Mouse (Mus musculus) myocyte (in vitro differentiated cells): ENCODE data around the gene Gm9964. TPM values are rescaled to one million over a fixed set of nuclear protein-coding genes. Genes with fewer than 3 reads are reported as not detected.

ENCODE experiments used
- H3K27me3 ChIP-seq: one replicate; pipeline ENCODE4 v1.6.1; 2011; ENCODE audit not compliant: control insufficient read depth, insufficient read depth, insufficient read length
- H3K36me3 ChIP-seq: one replicate; pipeline ENCODE4 v1.6.1; 2011; ENCODE audit not compliant: control insufficient read depth, insufficient read depth
- H3K4me2 ChIP-seq: one replicate; pipeline ENCODE4 v1.6.1; 2011; ENCODE audit warnings: low read depth, control low read depth
- H3K4me3 ChIP-seq: one replicate; pipeline ENCODE4 v1.5.1; 2011; ENCODE audit warnings: mild to moderate bottlenecking, control low read depth, moderate library complexity
- H3K79me2 ChIP-seq: one replicate; pipeline ENCODE4 v1.6.1; 2011; ENCODE audit not compliant: control insufficient read depth, insufficient read depth
- H3ac ChIP-seq: one replicate; pipeline ENCODE4 v1.6.1; 2011; ENCODE audit not compliant: control insufficient read depth, insufficient read length
- CEBPB ChIP-seq: IDR thresholded peaks from 2 replicates; pipeline ENCODE4 v1.6.1; 2011; ENCODE audit warnings: mild to moderate bottlenecking, moderate library complexity; ENCODE audit not compliant: poor library complexity, insufficient read depth, severe bottlenecking
- E2F4 ChIP-seq: IDR thresholded peaks from one replicate; pipeline ENCODE4 v1.6.1; 2011; ENCODE audit warnings: mild to moderate bottlenecking, control low read depth, moderate library complexity; ENCODE audit not compliant: insufficient read depth
- MAX ChIP-seq: IDR thresholded peaks from one replicate; pipeline ENCODE4 v1.6.1; 2011; ENCODE audit warnings: low read depth, mild to moderate bottlenecking, control low read depth
- MYOD1 ChIP-seq, 3 experiments: IDR thresholded peaks; one replicate each; pipeline ENCODE4 v1.6.1; 2011; ENCODE audit warnings: control low read depth in 2 of 3, low read depth in 2 of 3, mild to moderate bottlenecking in 2 of 3, moderate library complexity in 1 of 3; ENCODE audit not compliant: insufficient read length in 2 of 3, control insufficient read depth in 1 of 3
- MYOG ChIP-seq, 3 experiments: IDR thresholded peaks; one replicate each; pipeline ENCODE4 v1.6.1; 2011; ENCODE audit warnings: control low read depth in 2 of 3, low read depth in 2 of 3, mild to moderate bottlenecking in 2 of 3; ENCODE audit not compliant: insufficient read length in 2 of 3, control insufficient read depth in 1 of 3, insufficient read depth in 1 of 3
- POLR2A ChIP-seq: IDR thresholded peaks from one replicate; pipeline ENCODE4 v1.6.1; 2011; ENCODE audit warnings: low read depth, mild to moderate bottlenecking, control low read depth, moderate library complexity; ENCODE audit not compliant: insufficient read length
- POLR2AphosphoS2 ChIP-seq: IDR thresholded peaks from one replicate; pipeline ENCODE4 v1.6.1; 2011; ENCODE audit warnings: low read depth, control low read depth; ENCODE audit not compliant: insufficient read length
- REST ChIP-seq: IDR thresholded peaks from one replicate; pipeline ENCODE4 v1.6.1; 2011; ENCODE audit warnings: mild to moderate bottlenecking, control low read depth, moderate library complexity; ENCODE audit not compliant: insufficient read depth, insufficient read length
- SRF ChIP-seq: IDR thresholded peaks from one replicate; pipeline ENCODE4 v1.6.1; 2011; ENCODE audit warnings: low read depth; ENCODE audit not compliant: control insufficient read depth, insufficient read length
- TCF12 ChIP-seq: IDR thresholded peaks from one replicate; pipeline ENCODE4 v1.6.1; 2011; ENCODE audit warnings: mild to moderate bottlenecking, control low read depth; ENCODE audit not compliant: poor library complexity, insufficient read depth, severe bottlenecking
- TCF3 ChIP-seq: IDR thresholded peaks from one replicate; pipeline ENCODE4 v1.6.1; 2011; ENCODE audit warnings: low read depth, control low read depth; ENCODE audit not compliant: insufficient read length
- USF1 ChIP-seq: IDR thresholded peaks from one replicate; pipeline ENCODE4 v1.6.1; 2011; ENCODE audit warnings: low read depth, mild to moderate bottlenecking, control low read depth, moderate library complexity
- polyA plus RNA-seq: library from polyadenylated mRNA; unstranded; fragments of >200 nt; fragmentation: generic; extraction: Trizol; gene quantifications from one replicate; pipeline ENCODE4 v1.2.1, GENCODE M21; 2012; ENCODE audit warnings: missing spikeins

The Gm9964 gene
- polyA plus RNA-seq, 1 experiment: not detected

DNA sequence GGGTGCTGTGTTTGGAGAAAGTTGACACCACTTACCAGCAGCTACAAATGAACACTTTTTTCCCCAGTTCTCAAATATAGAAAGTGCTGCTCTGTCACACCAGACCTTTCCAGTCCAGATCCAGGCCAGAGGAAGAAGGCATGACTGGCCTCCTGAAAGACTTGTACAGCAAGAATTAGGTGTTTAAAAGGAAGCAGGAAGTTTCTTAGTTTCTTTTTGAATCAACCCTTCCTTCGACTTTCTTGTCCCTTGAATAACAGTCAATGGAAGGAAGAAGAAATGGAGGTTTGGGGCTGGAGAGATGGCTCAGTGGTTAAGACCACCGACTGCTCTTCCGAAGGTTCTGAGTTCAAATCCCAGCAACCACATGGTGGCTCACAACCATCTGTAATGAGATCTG, 3.7 kb downstream of the Gm9964 start:
- TF ChIP-seq USF1 (no peak), REST (no peak), POLR2AphosphoS2 (no peak), MYOD1 (IDR thresholded peaks at IDR 0.05; ENCODE audit: control insufficient read depth in 1 of 3, insufficient read length in 2 of 3, low read depth in 2 of 3) (no peak), MAX (no peak), CEBPB (no peak), MYOG (IDR thresholded peaks at IDR 0.05; ENCODE audit: control insufficient read depth in 1 of 3, insufficient read depth in 1 of 3, insufficient read length in 2 of 3, low read depth in 2 of 3) (no peak), TCF3 (no peak), TCF12 (no peak), SRF (no peak), POLR2A (no peak), E2F4 (no peak)

DNA sequence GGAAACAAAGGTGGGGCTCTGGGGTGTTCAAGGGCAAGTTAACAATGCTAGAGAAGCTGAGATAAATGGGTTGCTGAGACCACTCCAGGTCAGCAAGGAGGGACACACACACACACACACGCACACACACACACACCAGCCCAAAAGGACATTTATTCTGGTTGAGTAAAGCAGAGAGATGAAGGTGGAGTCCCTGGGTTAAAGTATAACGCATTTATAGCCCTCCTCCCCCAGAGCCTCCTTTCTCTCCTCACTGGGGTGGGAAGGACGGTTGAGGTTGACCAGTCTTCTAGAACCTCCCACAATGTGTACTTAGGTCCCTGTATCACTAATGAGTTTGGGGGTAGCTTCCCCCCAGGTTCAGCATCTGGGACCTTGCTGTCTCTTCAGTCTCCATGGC, 4.6 kb downstream of the Gm9964 start:
- Histone ChIP-seq H3K27me3 (no peaks in the 10 kb centered on the region), H3K4me2 (no peak overlapping the region), H3ac (no peak overlapping the region), H3K4me3 (no peak overlapping the region), H3K79me2 (no peaks in the 10 kb centered on the region), H3K36me3 (no peaks in the 10 kb centered on the region)
- TF ChIP-seq MAX (no peak), MYOG (IDR thresholded peaks at IDR 0.05; ENCODE audit: control insufficient read depth in 1 of 3, insufficient read depth in 1 of 3, insufficient read length in 2 of 3, low read depth in 2 of 3) (no peak), MYOD1 (IDR thresholded peaks at IDR 0.05; ENCODE audit: control insufficient read depth in 1 of 3, insufficient read length in 2 of 3, low read depth in 2 of 3) (no peak), POLR2A (no peak), TCF12 (no peak)

More for the DNA sequence above, 3.7 kb downstream of the Gm9964 start:
- no peaks in the 10 kb centered on the region for H3K79me2 ChIP-seq
- H3ac ChIP-seq: no peak overlapping the region
- no peak overlapping the region for H3K4me2 ChIP-seq
- H3K27me3 ChIP-seq: no peaks in the 10 kb centered on the region
- H3K4me3 ChIP-seq: no peak overlapping the region
- no peaks in the 10 kb centered on the region for H3K36me3 ChIP-seq

GRCm38 (mm10) chr11:79291651-79292050, 5.1 kb downstream of the Gm9964 start:
- TF ChIP-seq SRF (no peak), TCF12 (no peak), E2F4 (no peak), POLR2A (no peak), USF1 (no peak), POLR2AphosphoS2 (no peak), TCF3 (no peak), CEBPB (no peak), MYOD1 (IDR thresholded peaks at IDR 0.05; ENCODE audit: control insufficient read depth in 1 of 3, insufficient read length in 2 of 3, low read depth in 2 of 3) (no peak), MAX (no peak), REST (no peak), MYOG (IDR thresholded peaks at IDR 0.05; ENCODE audit: control insufficient read depth in 1 of 3, insufficient read depth in 1 of 3, insufficient read length in 2 of 3, low read depth in 2 of 3) (no peak)
- Histone ChIP-seq H3K36me3 (no peaks in the 10 kb centered on the region), H3K4me2 (no peak overlapping the region), H3K4me3 (no peak overlapping the region), H3K79me2 (no peaks in the 10 kb centered on the region), H3K27me3 (no peaks in the 10 kb centered on the region), H3ac (no peak overlapping the region)

DNA sequence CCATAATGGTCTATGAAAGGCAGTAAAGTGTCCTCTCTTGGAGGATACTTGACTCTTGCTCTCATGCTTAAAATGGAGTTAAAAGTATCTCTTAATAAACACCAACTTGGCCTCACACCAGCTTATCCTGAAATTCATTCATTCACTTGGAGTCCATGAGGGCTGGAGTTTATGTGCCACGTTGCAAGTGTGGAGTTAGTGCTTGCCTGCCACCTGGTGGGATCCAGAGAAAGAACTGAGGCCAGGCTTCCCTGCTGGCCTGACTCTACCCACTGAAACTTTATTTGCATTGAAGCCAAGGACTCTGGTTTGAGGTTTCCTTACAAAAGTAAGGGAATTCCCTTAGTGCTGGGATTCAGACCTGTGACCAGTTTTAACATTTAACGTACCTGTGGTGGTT, 6.2 kb downstream of the Gm9964 start:
- H3K27me3 ChIP-seq: no peaks in the 10 kb centered on the region
- no peak for TF ChIP-seq MYOG (IDR thresholded peaks at IDR 0.05; ENCODE audit: control insufficient read depth in 1 of 3, insufficient read depth in 1 of 3, insufficient read length in 2 of 3, low read depth in 2 of 3)
- TF ChIP-seq POLR2A: no peak
- no peak for TF ChIP-seq MYOD1 (IDR thresholded peaks at IDR 0.05; ENCODE audit: control insufficient read depth in 1 of 3, insufficient read length in 2 of 3, low read depth in 2 of 3)
- no peak for TF ChIP-seq TCF12
- TF ChIP-seq E2F4: no peak
- TF ChIP-seq USF1: no peak
- no peak for TF ChIP-seq REST
- TF ChIP-seq MAX: no peak
- TF ChIP-seq SRF: no peak
- TF ChIP-seq POLR2AphosphoS2: no peak
- no peak for TF ChIP-seq CEBPB
- TF ChIP-seq TCF3: no peak
- H3K4me3 ChIP-seq: no peak overlapping the region
- no peaks in the 10 kb centered on the region for H3K79me2 ChIP-seq
- H3ac ChIP-seq: no peak overlapping the region
- H3K4me2 ChIP-seq: no peak overlapping the region
- H3K36me3 ChIP-seq: no peaks in the 10 kb centered on the region

DNA sequence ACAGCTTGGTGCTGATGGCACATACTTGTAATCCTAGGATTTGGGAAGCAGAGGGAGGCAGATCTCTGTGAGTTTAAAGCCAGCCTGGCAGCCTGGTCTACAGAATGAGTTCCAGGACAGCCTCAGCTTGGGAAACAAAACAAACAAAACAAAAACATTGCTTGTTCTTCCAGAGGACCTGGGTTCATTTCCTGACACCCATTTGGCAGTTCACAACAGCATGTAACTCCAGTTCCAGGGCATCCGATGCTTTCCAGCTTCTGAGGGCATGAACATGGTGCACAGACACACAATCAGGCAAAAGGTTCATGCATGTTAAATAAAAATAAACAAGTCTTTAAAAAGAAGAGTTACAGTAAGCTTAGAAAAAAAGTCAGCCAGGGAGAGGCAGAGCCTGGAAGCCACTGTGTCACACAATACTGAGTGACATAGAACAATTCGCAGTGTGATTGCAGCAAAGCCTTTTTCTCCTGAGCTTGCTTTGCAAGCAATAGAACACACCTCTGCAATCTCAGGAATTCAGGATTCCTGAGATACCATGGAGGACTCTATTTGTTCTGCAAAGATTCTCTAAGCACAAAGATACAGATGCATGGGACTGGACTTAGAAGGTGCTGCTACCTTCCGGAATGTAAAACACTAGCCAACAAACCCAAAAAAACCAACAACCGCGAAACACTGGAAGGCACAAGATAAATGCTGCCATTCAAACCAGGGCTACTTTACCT, 7.6 kb downstream of the Gm9964 start:
- no peak for TF ChIP-seq TCF3
- TF ChIP-seq MYOD1 (IDR thresholded peaks at IDR 0.05; ENCODE audit: control insufficient read depth in 1 of 3, insufficient read length in 2 of 3, low read depth in 2 of 3): no peak
- no peak for TF ChIP-seq POLR2AphosphoS2
- TF ChIP-seq TCF12: no peak
- TF ChIP-seq MAX: no peak
- TF ChIP-seq POLR2A: no peak
- no peak for TF ChIP-seq E2F4
- TF ChIP-seq USF1: no peak
- no peak for TF ChIP-seq CEBPB
- no peak for TF ChIP-seq SRF
- TF ChIP-seq MYOG (IDR thresholded peaks at IDR 0.05; ENCODE audit: control insufficient read depth in 1 of 3, insufficient read depth in 1 of 3, insufficient read length in 2 of 3, low read depth in 2 of 3): no peak
- no peak for TF ChIP-seq REST
- H3K4me2 ChIP-seq: no peak overlapping the region
- no peak overlapping the region for H3K4me3 ChIP-seq
- H3ac ChIP-seq: no peak overlapping the region
- no peaks in the 10 kb centered on the region for H3K27me3 ChIP-seq
- H3K36me3 ChIP-seq: no peaks in the 10 kb centered on the region
- H3K79me2 ChIP-seq: no peaks in the 10 kb centered on the region
